Mouse (Mus musculus) spleen, postnatal 0 days (tissue): ENCODE data around the gene Fthl17b. TPM values are rescaled to one million over a fixed set of nuclear protein-coding genes. Genes with fewer than 3 reads are reported as not detected.

ENCODE experiments used
- polyA plus RNA-seq: library from polyadenylated mRNA; unstranded; fragments of >200 nt; fragmentation: Nextera tagmentation; extraction: Ambion mirVana; gene quantifications from 2 replicates; pipeline ENCODE4 v1.2.1, GENCODE M21; 2015

Fthl17b gene
- polyA plus RNA-seq, result not detected in 2 replicates

DNA sequence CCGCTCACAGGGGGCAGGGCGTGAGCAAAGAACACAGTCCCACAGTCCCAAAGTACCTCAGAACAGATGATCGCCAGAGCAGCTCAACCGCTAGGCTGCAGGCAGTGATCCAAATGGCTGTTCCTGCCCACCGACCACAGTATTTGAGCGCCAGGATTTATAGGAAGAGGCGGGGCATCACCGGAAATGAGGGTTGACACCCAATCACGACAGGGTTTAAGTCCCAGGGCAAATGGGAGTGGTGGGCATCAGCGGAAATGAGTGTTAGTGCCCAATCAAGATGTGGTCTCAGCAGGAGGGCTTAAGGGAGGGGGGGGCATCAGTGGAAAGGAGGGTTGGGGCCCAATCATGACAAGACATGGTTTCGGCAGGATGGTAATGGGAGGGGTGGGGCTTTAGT, at the start of gene Fthl17b:
Fthl17b (minus strand) TSS at position 101 of the 400 bp plus-strand sequence.

DNA sequence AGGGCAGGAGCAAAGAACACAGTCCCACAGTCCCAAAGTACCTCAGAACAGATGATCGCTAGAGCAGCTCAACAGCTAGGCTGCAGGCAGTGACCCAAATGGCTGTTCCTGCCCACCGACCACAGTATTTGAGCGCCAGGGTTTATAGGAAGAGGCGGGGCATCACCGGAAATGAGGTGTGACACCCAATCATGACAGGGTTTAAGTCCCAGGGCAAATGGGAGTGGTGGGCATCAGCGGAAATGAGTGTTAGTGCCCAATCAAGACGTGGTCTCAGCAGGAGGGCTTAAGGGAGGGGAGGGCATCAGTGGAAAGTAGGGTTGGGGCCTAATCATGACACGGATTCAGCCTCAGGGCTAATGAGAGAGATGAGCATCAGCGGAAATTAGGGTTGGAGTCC, 23.9 kb upstream of the Fthl17b start, which contains the start of gene Fthl17d:
Fthl17d (minus strand) TSS at position 101 of the 400 bp plus-strand sequence.

DNA sequence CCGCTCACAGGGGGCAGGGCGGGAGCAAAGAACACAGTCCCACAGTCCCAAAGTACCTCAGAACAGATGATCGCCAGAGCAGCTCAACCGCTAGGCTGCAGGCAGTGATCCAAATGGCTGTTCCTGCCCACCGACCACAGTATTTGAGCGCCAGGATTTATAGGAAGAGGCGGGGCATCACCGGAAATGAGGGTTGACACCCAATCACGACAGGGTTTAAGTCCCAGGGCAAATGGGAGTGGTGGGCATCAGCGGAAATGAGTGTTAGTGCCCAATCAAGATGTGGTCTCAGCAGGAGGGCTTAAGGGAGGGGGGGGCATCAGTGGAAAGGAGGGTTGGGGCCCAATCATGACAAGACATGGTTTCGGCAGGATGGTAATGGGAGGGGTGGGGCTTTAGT, 13.7 kb upstream of the Fthl17b start, which contains the start of gene Fthl17c:
Fthl17c (minus strand) TSS at position 101 of the 400 bp plus-strand sequence.

Other genes with a start within 250 kb of the Fthl17b start
- not detected in 2 replicates for gene Ssx9, start 214.5 kb downstream of the Fthl17b start, polyA plus RNA-seq
- not detected in 2 replicates for gene Ssxb5, start 159.3 kb downstream of the Fthl17b start, polyA plus RNA-seq
- gene Gm6592, start 119.0 kb downstream of the Fthl17b start, polyA plus RNA-seq, result not detected in 2 replicates
- not detected in 2 replicates for gene Gm5751, start 88.7 kb downstream of the Fthl17b start, polyA plus RNA-seq
- 0.75 and 0.82 TPM in 2 replicates for gene B630019K06Rik, start 70.6 kb downstream of the Fthl17b start, polyA plus RNA-seq
- gene Fthl17c, start 13.6 kb upstream of the Fthl17b start, polyA plus RNA-seq, result not detected in 2 replicates
- not detected in 2 replicates for gene Fthl17d, start 23.8 kb upstream of the Fthl17b start, polyA plus RNA-seq
- gene Fthl17e, start 70.5 kb upstream of the Fthl17b start, polyA plus RNA-seq, result not detected in 2 replicates
- not detected in 2 replicates for gene Fthl17f, start 100.0 kb upstream of the Fthl17b start, polyA plus RNA-seq
- gene 4930402K13Rik, start 141.6 kb upstream of the Fthl17b start, polyA plus RNA-seq, result not detected in 2 replicates
- 0.64 and 0.70 TPM in 2 replicates for gene Lancl3, start 236.9 kb upstream of the Fthl17b start, polyA plus RNA-seq